Mouse (Mus musculus) cerebellum, postnatal 36 days (tissue): ENCODE data around the gene Stradb.
"Not testable (repeated sequence)": the region's sequence is repeated elsewhere in the genome, so short reads cannot be mapped to it uniquely, and the experiment has no call there.

Experiments
- DNase-seq, 2 experiments: peaks; one replicate each; pipeline ENCODE4 v3.0.0; 2021 to 2022; ENCODE audit warnings: mixed read lengths in 2 of 2

Gene Stradb

GRCm38 (mm10) chr1:58973366-58974221 lies at the start of gene Stradb, which contains the start of gene Trak2:
TSS of gene Stradb (plus strand) at chr1:58973522.
TSS of gene Trak2 (minus strand) at chr1:58973430.
- peak; percentile 91 to 93 for DNase-seq

GRCm38 (mm10) chr1:58926664-58927063 lies 46.7 kb upstream of the Stradb start:
- DNase-seq, result no peak

- no peak for DNase-seq
Observed at GRCm38 (mm10) chr1:58936746-58937605, 36.3 kb upstream of the Stradb start.

GRCm38 (mm10) chr1:58937606-58938099 lies 35.7 kb upstream of the Stradb start:
- no peak for DNase-seq

GRCm38 (mm10) chr1:58945523-58945922 lies 27.8 kb upstream of the Stradb start:
- no peak for DNase-seq

GRCm38 (mm10) chr1:58945960-58946670 lies 27.2 kb upstream of the Stradb start:
- no peak for DNase-seq

- DNase-seq, result no peak
Observed at GRCm38 (mm10) chr1:58946718-58947117, 26.6 kb upstream of the Stradb start.

- no peak for DNase-seq
Observed at GRCm38 (mm10) chr1:58949561-58950106, 23.7 kb upstream of the Stradb start.

- DNase-seq, result no peak
Observed at GRCm38 (mm10) chr1:58950899-58951648, 22.2 kb upstream of the Stradb start.

- no peak for DNase-seq
Observed at GRCm38 (mm10) chr1:58951841-58952240, 21.5 kb upstream of the Stradb start.

GRCm38 (mm10) chr1:58952526-58952925 lies 20.8 kb upstream of the Stradb start:
- DNase-seq, result no peak

- no peak for DNase-seq
Observed at GRCm38 (mm10) chr1:58952997-58953396, 20.3 kb upstream of the Stradb start.

GRCm38 (mm10) chr1:58953686-58954434 lies 19.5 kb upstream of the Stradb start:
- DNase-seq, result no peak

- DNase-seq, result no peak
Observed at GRCm38 (mm10) chr1:58954578-58955410, 18.5 kb upstream of the Stradb start.

- DNase-seq, result no peak
Observed at GRCm38 (mm10) chr1:58955716-58956115, 17.6 kb upstream of the Stradb start.

GRCm38 (mm10) chr1:58956229-58956628 lies 17.1 kb upstream of the Stradb start:
- no peak for DNase-seq

GRCm38 (mm10) chr1:58957931-58958330 lies 15.4 kb upstream of the Stradb start:
- no peak for DNase-seq

GRCm38 (mm10) chr1:58958789-58959526 lies 14.4 kb upstream of the Stradb start:
- not testable (repeated sequence) for DNase-seq

GRCm38 (mm10) chr1:58959682-58960081 lies 13.6 kb upstream of the Stradb start:
- DNase-seq, result no peak
